Mouse (Mus musculus) brown adipose tissue, adult 24 weeks (tissue): ENCODE measurements at regions not wholly inside any gene's neighbourhood (a gene's known extent, or its start where the extent isn't known, plus 50 kb on each side); places are given as distances from the start of the nearest gene placed in this dataset.

Experiments used
- H3K27ac ChIP-seq: fragments of 200-500 bp; replicated peaks from 2 replicates; pipeline ENCODE4 v1.5.1; 2012; ENCODE audit warnings: low read depth, mild to moderate bottlenecking, low read length
- H3K4me1 ChIP-seq: fragments of 200-500 bp; 2 replicates; pipeline ENCODE4 v1.6.1; 2012; ENCODE audit warnings: low read length, mixed read lengths; ENCODE audit not compliant: control insufficient read depth, insufficient read depth, insufficient read length
- H3K4me3 ChIP-seq: fragments of 200-500 bp; 2 replicates; pipeline ENCODE4 v1.5.1; 2012; ENCODE audit warnings: low read depth, mild to moderate bottlenecking, low read length, moderate library complexity; ENCODE audit not compliant: insufficient read depth

GRCm38 (mm10) chr4:7596116-7596515 lies 642.7 kb downstream of the Car8 start:
- H3K4me1 ChIP-seq, result no peaks in the 10 kb centered on the region
- H3K4me3 ChIP-seq, result no peak overlapping the region
- H3K27ac ChIP-seq, result no peak overlapping the region

GRCm38 (mm10) chr4:7583851-7584250 lies 655.0 kb downstream of the Car8 start:
- H3K27ac ChIP-seq, result no peak overlapping the region
- H3K4me1 ChIP-seq, result no peaks in the 10 kb centered on the region
- no peak overlapping the region for H3K4me3 ChIP-seq

GRCm38 (mm10) chr4:7581931-7582330 lies 656.9 kb downstream of the Car8 start:
- Histone ChIP-seq H3K27ac (no peak overlapping the region), H3K4me1 (no peaks in the 10 kb centered on the region), H3K4me3 (no peak overlapping the region)

DNA sequence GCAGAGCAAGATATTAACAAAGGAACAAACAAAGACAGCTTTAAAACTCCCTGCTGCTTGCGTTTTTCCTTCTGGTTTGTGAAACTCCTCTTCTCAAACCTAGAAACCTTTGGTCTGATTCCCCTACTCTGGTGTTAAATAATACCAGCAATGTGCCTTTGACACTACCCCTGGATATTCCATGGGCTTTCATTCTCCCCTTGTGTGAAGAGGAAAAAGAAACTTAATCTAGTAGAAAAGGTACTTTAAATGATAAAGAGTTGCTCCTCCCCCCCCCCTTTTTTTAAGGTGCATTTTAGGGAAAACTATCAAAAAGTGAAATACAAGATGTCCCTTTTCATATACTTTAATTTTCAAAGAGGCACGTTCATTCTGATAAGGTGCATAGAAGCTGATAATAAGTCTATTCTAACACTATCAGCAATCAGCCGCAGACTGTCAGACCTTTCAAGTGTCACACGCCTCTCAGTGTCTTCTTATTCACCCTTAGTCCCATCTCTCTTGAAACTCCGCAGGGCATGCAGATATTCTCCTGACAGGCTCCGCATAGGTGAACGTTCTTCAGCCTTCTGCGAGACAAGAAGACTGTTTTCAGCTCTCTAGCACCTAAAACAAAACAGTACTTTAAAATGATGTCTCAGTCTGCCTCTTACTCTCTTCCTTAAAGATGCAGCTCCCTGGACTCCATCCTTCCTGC lies 657.5 kb downstream of the Car8 start:
- H3K4me3 ChIP-seq, result no peak overlapping the region
- no peaks in the 10 kb centered on the region for H3K4me1 ChIP-seq
- H3K27ac ChIP-seq, result no peak overlapping the region

DNA sequence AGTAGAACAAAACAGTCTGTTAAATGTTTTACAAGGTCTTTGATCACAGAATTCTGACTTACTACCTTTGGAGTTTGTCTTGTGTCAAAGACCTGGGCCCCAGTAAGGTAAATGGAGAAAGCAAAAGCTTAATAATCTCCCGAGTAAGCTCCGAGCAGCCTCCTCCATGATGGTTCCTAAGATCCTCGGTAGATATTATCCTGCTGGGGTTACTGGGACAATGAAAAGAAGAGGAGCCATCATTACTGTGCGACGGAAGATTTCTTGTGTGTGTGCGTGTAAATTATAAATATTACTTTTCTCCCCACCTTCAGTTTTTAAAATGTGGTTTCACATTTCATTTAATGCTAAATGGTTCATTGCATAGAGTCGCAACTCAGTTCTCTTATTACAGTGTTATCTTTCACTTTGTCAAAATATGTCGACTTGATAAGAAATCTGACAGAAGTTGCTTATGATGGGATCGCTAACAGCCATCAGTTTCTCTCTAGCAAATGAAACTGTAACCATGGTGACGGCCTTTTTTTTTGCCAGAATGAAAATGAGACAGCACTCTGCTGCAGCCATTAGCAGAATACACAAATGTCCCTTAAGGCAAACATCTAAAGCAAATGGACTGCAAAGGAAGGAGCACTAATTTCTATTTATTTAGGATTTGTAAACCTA lies 658.2 kb downstream of the Car8 start:
- H3K4me3 ChIP-seq, result no peak overlapping the region
- H3K27ac ChIP-seq, result no peak overlapping the region
- no peaks in the 10 kb centered on the region for H3K4me1 ChIP-seq

DNA sequence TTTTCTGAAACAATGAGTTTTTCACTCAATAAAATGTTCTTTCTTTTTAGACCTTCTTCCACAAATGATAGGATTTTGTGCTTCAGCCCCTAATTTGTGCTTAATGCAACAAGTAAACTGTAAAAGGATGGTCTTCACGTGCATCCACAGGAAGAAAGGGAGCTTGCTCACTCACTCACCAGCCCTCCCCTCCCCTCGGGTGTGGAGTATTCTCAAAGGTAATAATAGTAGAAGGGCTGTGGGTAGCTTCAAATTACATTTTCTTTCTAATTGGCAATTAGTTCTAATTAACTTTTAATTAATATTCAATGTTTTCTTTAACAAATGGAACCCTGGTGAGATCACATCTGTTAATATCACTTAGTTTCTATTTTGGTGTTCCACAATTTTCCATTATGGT lies 664.8 kb downstream of the Car8 start:
- no peak overlapping the region for H3K27ac ChIP-seq
- H3K4me3 ChIP-seq, result no peak overlapping the region
- no peaks in the 10 kb centered on the region for H3K4me1 ChIP-seq

DNA sequence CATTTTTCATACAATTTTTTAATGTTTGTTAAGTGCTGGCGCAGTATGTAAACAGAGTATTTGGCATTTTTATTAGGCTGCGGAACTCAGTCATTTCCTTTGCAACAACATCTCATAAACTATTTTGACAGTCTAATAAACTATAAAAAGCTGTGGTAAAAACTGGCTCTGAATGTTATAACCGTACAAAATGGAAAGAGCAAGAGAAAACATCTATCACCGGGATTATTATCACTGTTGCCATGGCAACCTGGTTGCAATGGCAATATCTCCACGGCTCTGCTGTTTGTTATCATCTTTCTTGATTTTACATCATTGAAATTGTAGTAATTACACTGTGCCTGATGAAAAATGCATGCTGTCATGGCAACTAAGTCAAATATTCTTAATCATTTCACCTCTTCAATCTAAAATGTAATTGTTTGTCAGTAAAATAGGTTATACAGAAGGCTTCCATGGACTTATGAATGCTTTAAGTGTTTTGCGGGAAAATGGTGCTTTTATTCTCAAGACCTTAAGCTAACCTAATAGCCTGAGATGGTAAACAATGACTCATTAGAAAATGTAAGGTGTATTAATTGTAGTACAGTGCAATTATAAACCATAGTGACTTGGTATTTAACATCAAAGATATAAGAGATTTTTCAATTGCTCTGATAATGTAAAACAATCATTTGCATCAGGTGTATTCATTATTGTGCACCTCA lies 671.0 kb downstream of the Car8 start:
- Histone ChIP-seq H3K27ac (no peak overlapping the region), H3K4me1 (no peaks in the 10 kb centered on the region), H3K4me3 (no peak overlapping the region)

GRCm38 (mm10) chr4:7559867-7560832 lies 678.7 kb downstream of the Car8 start:
- H3K4me3 ChIP-seq, result no peak overlapping the region
- no peaks in the 10 kb centered on the region for H3K4me1 ChIP-seq
- H3K27ac ChIP-seq, result no peak overlapping the region

- Histone ChIP-seq H3K4me3 (no peak overlapping the region), H3K4me1 (no peaks in the 10 kb centered on the region), H3K27ac (no peak overlapping the region)
Observed at GRCm38 (mm10) chr4:7558721-7559120, 680.1 kb downstream of the Car8 start.

DNA sequence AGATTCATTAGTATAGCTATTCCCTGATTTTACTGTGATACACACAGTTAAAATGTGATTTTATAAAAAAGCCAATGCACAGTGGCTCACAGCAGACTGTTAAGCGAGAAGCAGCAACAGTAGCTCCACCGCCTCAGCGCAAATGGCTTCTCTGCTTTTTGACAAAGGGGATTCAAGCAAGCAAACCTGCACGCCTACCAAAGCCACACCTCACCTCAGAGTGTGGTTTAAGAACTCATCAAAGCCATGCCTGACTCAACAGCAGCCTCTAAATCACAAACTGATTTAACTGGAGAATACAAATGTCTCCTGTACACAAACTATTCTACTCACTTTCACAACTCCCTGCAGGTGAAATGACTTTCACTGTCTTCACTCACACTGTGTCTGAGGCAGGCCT lies 704.5 kb downstream of the Car8 start:
- Histone ChIP-seq H3K27ac (no peak overlapping the region), H3K4me1 (no peaks in the 10 kb centered on the region), H3K4me3 (no peak overlapping the region)

DNA sequence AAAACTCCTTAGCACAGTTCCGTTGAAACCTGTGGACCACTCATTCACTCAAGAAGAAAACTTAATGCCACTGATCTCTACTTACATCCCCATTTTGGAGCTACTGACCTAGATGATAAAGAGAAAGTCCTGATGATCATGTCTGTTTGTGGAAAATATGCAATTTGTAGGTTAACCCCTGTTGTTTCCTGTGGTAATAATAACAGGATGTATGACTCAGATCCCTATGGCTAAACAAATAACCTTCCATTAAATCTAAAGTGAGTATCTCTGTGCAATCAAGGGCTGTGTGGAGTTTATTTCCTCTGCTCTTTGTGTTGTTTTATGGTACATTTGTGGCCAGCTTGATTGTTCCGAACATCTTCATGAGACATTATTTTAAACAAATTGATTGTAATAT lies 711.1 kb downstream of the Car8 start:
- H3K27ac ChIP-seq, result no peak overlapping the region
- H3K4me3 ChIP-seq, result no peak overlapping the region
- no peaks in the 10 kb centered on the region for H3K4me1 ChIP-seq

DNA sequence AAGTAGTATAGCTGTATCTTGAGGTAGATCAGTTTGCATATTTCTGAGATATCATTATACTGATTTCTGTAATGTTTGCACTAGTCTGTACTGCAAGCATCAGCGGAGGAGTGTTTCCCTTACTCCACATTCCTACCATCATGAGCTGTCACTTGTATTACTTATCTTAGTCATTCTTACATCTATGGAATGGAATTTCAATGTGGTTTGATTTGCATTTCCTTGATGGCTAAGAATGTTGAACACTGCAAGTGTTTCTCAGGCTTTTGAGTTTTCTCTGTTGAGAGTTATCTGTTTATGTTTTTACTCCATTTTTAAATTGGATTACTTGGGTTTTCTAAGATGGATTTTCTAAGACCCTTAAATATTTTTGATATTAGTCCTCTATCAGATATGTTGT lies 725.8 kb downstream of the Car8 start:
- Histone ChIP-seq H3K27ac (no peak overlapping the region), H3K4me3 (no peak overlapping the region)

DNA sequence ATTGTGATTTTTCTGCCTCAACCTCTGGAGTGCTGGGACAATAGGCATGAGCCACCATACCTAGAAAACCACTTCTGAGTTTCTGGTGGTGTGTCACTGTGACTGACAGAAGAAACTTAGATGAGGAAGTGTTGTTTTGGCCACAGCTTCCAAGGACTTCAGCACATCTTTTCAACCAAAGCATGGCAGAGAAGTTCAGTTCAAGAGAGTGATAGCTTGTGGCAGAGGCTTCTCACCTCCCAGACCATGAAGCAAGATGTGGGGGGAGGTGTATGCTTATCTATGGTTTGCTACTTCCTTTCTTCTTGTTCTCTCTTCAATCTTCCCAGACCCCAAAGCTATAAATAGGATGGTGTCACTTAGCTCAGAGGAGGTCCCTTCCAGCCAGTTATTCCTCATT lies 753.3 kb downstream of the Car8 start:
- H3K4me3 ChIP-seq, result no peak overlapping the region

More for the DNA sequence above, 725.8 kb downstream of the Car8 start:
- H3K4me1 ChIP-seq, result no peaks in the 10 kb centered on the region

GRCm38 (mm10) chr4:7455130-7455529 lies 783.7 kb downstream of the Car8 start:
- Histone ChIP-seq H3K4me3 (no peak overlapping the region), H3K27ac (no peak overlapping the region), H3K4me1 (no peaks in the 10 kb centered on the region)

More for the DNA sequence above, 753.3 kb downstream of the Car8 start:
- Histone ChIP-seq H3K27ac (no peak overlapping the region), H3K4me1 (no peaks in the 10 kb centered on the region)

- Histone ChIP-seq H3K27ac (no peak overlapping the region), H3K4me3 (no peak overlapping the region), H3K4me1 (no peaks in the 10 kb centered on the region)
Observed at GRCm38 (mm10) chr4:7452678-7453077, 786.2 kb downstream of the Car8 start.
